Mouse (Mus musculus) thymus, adult 2 months (tissue): ENCODE results near the gene Vmn1r32. TPM values are rescaled to one million over a fixed set of nuclear protein-coding genes. Genes with fewer than 3 reads are reported as not detected.

Experiments used
- DNase-seq: peaks from one replicate; pipeline ENCODE4 v3.0.0; 2021
- H3K27ac ChIP-seq: fragments of 200-500 bp; 2 replicates; pipeline ENCODE4 v1.5.1; 2012; ENCODE audit warnings: low read length, control low read depth; ENCODE audit not compliant: control insufficient read depth, insufficient read depth
- H3K27me3 ChIP-seq: fragments of 200-500 bp; 2 replicates; pipeline ENCODE4 v1.6.1; 2012; ENCODE audit warnings: mild to moderate bottlenecking, low read length, moderate library complexity, mixed read lengths; ENCODE audit not compliant: control insufficient read depth, insufficient read depth
- H3K36me3 ChIP-seq: fragments of 200-500 bp; 2 replicates; pipeline ENCODE4 v1.6.1; 2012; ENCODE audit warnings: mild to moderate bottlenecking, low read length, moderate library complexity; ENCODE audit not compliant: control insufficient read depth, insufficient read depth
- H3K4me1 ChIP-seq: fragments of 200-500 bp; replicated peaks from 2 replicates; pipeline ENCODE4 v1.6.1; 2012; ENCODE audit warnings: low read length; ENCODE audit not compliant: control insufficient read depth, insufficient read depth
- H3K4me3 ChIP-seq: fragments of 200-500 bp; 2 replicates; pipeline ENCODE4 v1.5.1; 2012; ENCODE audit warnings: mild to moderate bottlenecking, low read length, control low read depth, moderate library complexity; ENCODE audit not compliant: control insufficient read depth, insufficient read depth
- CTCF ChIP-seq: fragments of 200-500 bp; IDR thresholded peaks from 2 replicates; pipeline ENCODE4 v1.5.1; 2012; ENCODE audit warnings: mild to moderate bottlenecking, control low read depth, low read length, moderate library complexity, borderline replicate concordance; ENCODE audit not compliant: control insufficient read depth, poor library complexity, insufficient read depth; ENCODE audit errors: extremely low read depth
- POLR2A ChIP-seq: fragments of 200-500 bp; IDR thresholded peaks from 2 replicates; pipeline ENCODE4 v1.6.1; 2012; ENCODE audit warnings: mild to moderate bottlenecking, low read length, control low read depth, moderate library complexity; ENCODE audit not compliant: control insufficient read depth, poor library complexity, insufficient read depth; ENCODE audit errors: extremely low read depth
- WGBS: fragments of 180-500 bp; shearing (Covaris S2); methylation state at CpG from one replicate; pipeline ENCODE4 v1.1.7; 2018; 5-methylcytosine and 5-hydroxymethylcytosine counted together
- polyA plus RNA-seq: library from polyadenylated mRNA; depleted of rRNA; stranded (reverse); fragments of >200 nt; gene quantifications from 2 replicates; pipeline ENCODE4 v1.2.3, GENCODE M21; 2012; rRNA removed

Vmn1r32 gene
- polyA plus RNA-seq, 1 experiment: not detected

DNA sequence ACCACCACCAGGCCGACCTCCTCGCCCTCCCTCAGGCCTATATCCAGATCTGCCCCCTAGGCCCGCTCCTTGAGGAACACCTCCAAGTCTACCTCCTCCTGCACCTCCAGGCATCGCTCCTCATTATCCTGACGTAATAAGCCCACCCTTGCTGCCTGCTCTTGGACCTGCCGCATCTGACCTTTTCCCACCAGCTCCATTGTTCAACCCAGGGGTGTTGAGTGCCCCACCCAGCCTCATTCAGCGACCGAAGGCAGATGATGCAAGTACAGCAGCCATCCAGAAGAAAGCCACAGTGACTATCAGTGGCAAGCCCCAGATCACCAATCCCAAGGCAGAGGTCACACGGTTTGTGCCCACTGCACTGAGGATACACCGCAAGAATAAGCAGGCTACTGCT lies 31.5 kb downstream of the Vmn1r32 start:
- Histone ChIP-seq H3K4me3 (no peak overlapping the region), H3K27ac (no peak overlapping the region), H3K4me1 (no peaks in the 10 kb centered on the region), H3K36me3 (no peaks in the 10 kb centered on the region), H3K27me3 (no peaks in the 10 kb centered on the region)
- 98% methylated on average over 10 of the region's 10 CpGs for WGBS
- no peak for TF ChIP-seq POLR2A
- TF ChIP-seq CTCF: no peak
- no peak for DNase-seq

- WGBS: 97% methylated on average over 5 of the region's 5 CpGs
- TF ChIP-seq CTCF (no peak), POLR2A (no peak)
- Histone ChIP-seq H3K36me3 (no peaks in the 10 kb centered on the region), H3K4me3 (no peak overlapping the region), H3K27me3 (no peaks in the 10 kb centered on the region), H3K4me1 (no peaks in the 10 kb centered on the region), H3K27ac (no peak overlapping the region)
- DNase-seq: no peak
Measured at GRCm38 (mm10) chr6:66516368-66516767, 43.5 kb downstream of the Vmn1r32 start.

Other genes with a start within 250 kb of the Vmn1r32 start
- 44.3 and 52.3 TPM in 2 replicates for gene Mad2l1, start 24.7 kb downstream of the Vmn1r32 start, polyA plus RNA-seq
- gene Vmn1r33, start 58.2 kb upstream of the Vmn1r32 start, polyA plus RNA-seq: not detected in 2 replicates
- not detected in 2 replicates for gene Vmn1r34, start 83.8 kb upstream of the Vmn1r32 start, polyA plus RNA-seq
- gene Vmn1r35, start 125.8 kb upstream of the Vmn1r32 start, polyA plus RNA-seq: not detected in 2 replicates
- not detected in 2 replicates for gene Vmn1r36, start 159.1 kb upstream of the Vmn1r32 start, polyA plus RNA-seq
- not detected in 2 replicates for gene Vmn1r37, start 169.3 kb upstream of the Vmn1r32 start, polyA plus RNA-seq
- not detected in 2 replicates for gene Vmn1r38, start 222.5 kb upstream of the Vmn1r32 start, polyA plus RNA-seq